Mouse (Mus musculus) G1E-ER4 (cell line): ENCODE data around the gene Fcgr4. TPM values are rescaled to one million over a fixed set of nuclear protein-coding genes. Genes with fewer than 3 reads are reported as not detected.
A peak's percentile ranks its signal among the peaks of the same experiment; 100 is the strongest.
"Not testable (repeated sequence)": the region's sequence is repeated elsewhere in the genome, so short reads cannot be mapped to it uniquely, and the experiment has no call there.

ENCODE experiments used
- GATA1 ChIP-seq: IDR thresholded peaks from one replicate; pipeline ENCODE4 v1.8.0; 2012; ENCODE audit warnings: low read length, inconsistent platforms
- polyA plus RNA-seq: library from polyadenylated mRNA; stranded (reverse); fragments of >175 nt; gene quantifications from 2 replicates; pipeline ENCODE4 v1.2.3, GENCODE M21; 2012

Gene Fcgr4
- polyA plus RNA-seq, 1 experiment: not detected

DNA sequence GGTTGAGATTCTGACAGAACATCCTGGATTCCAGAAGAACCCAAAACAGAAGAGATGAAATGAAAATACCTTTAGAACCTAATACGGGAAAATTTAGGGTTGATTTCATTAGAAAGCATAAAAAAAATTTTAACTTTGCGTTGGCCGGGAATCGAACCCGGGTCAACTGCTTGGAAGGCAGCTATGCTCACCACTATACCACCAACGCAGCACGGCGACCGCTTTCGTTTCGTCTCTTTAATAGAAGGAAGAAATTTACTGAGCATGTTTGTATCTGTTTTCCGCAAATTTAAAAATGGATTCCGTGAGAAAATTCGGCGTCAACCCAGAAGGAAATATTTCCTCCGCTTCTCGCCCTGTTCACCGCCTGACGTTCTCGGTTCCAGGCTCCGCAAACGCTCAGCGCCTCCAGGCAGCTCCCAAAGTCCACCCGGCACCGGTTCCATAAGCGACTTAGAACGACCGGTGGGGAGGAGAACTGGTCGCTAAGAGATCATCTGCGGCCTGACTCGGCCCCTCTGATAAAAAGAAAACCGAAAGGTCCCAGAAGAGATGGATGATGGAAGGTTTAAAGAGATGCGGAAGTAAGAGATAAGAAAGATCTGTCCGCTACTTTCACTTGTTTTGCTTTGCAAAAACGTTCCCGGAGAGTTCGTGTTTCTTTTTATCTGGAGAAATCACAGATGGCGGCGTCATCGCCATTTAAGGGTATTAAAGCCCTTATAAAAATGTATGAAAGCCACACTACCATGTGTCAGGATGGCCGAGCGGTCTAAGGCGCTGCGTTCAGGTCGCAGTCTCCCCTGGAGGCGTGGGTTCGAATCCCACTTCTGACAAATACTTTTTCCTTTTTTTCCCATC, 19.4 kb downstream of the Fcgr4 start:
- TF ChIP-seq GATA1: peak; percentile 4

DNA sequence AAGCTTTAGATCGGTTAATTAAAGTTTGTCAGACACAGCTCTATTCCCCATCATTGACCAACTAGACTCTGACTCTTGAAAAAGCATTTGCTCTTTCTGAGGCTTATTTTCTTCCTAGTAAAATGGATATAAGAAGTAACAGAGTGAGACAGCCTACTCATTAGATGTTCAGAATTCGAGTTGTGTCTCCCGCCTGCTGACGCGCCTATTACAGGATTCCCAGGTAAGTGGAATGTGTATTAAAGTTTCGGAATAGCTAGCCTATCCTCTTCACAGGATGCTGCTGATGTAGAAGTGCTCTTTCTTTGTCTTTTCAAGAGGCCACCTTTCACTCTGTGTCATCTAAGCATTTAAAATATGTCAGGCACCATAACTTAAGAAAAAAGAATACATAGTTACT, 20.4 kb downstream of the Fcgr4 start:
- TF ChIP-seq GATA1: no peak

GRCm38 (mm10) chr1:171039880-171040279, 21.2 kb downstream of the Fcgr4 start:
- no peak for TF ChIP-seq GATA1

DNA sequence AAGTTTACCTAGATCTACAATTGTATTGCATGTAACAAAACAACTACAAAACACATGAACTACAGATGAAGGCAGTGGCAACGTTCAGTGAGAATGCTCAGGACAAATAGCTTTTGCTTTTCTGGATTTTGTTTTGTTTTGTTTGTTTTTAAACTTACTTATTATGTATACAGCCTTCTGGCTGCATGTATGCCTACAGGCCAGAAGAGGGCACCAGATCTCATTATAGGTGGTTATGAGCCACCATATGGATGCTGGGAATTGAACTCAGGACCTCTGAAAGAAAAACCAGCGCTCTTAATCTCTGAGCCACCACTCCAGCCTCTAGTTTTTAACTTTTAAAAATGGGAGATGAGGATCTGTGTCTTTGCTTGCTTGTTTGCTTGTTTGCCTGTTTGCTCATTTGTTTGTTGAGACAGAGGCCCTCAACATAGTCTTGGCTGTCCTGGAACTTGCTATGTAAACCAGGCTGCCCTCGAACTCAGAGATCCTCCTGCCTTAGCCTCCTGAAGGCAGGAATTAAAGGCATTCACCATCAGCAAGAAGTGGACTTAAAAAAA, 25.0 kb downstream of the Fcgr4 start:
- TF ChIP-seq GATA1: no peak

DNA sequence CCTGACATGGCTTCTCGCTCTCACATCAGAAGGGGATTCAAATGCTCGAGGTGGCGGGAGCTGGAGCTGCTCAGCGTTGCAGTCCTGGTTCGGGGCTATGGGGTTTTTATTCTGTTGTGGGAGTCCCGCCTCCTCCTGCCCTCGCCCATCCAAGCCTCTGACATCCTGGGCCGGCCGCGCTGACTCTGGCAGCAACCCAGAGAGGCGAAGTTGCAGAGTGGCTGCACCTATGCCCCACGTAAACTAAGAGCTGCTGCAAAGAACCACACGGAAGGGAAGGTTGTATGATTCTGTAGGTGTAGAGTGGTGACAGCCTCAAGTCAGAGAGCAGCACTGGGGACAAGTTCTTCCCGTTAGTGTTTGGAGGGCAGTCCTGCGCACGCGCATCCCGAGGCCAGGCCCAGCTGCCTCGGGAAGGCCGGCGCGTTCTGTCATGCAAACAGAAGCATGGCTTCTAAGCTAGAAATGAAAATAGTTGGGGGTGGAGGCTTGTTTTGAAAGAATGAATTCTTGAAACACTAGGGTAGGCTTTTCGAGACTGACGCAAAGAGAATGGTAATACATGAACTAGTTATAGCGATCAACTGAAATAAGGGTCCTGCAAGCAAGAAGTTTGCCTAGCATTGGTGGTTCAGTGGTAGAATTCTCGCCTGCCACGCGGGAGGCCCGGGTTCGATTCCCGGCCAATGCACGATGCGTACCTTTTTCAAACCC, 25.8 kb downstream of the Fcgr4 start:
- no peak for TF ChIP-seq GATA1

GRCm38 (mm10) chr1:171045079-171045465, 26.4 kb downstream of the Fcgr4 start:
- TF ChIP-seq GATA1: no peak

GRCm38 (mm10) chr1:171046501-171046900, 27.8 kb downstream of the Fcgr4 start:
- no peak for TF ChIP-seq GATA1

DNA sequence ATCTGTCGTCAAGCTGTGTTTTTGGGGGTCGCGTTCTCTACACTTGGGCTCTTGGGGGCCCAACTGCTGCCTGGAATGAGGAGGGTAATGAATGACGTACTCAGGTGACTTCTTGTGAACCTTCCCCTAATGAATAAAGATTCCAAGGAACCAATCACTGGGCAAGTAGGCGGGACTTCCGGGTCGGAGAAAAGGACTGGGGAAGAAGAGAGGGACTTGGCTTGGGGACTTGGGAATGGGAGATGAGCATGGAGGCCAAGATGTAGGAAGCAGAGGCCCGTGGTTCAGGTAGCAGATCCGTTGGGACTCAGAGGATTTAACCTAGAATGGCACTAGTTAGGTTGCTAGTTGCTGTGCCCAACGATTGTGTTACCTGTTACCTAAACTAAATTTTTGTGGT, 30.5 kb downstream of the Fcgr4 start:
- no peak for TF ChIP-seq GATA1

DNA sequence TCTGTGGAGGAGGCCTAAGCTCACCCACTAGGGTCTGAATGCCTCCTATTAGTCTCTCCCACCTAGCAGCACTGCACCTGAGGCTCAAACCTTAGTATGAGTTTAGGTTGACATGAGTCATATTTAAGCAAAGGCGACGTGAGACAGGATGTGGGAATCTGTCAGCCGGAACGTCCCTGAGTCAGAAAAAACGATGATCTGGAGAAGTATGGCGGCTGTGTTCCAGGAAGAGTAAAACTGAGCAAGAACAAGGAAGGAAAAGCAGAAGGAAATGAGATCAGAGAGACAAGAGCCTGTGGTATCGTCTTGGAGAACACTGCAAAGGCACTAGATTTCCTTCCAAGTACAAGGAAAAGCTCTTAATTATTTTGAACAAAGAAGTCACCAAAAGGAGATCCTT, 32.1 kb downstream of the Fcgr4 start:
- no peak for TF ChIP-seq GATA1

- TF ChIP-seq GATA1: no peak
Measured at GRCm38 (mm10) chr1:171053305-171053704, 34.6 kb downstream of the Fcgr4 start.

DNA sequence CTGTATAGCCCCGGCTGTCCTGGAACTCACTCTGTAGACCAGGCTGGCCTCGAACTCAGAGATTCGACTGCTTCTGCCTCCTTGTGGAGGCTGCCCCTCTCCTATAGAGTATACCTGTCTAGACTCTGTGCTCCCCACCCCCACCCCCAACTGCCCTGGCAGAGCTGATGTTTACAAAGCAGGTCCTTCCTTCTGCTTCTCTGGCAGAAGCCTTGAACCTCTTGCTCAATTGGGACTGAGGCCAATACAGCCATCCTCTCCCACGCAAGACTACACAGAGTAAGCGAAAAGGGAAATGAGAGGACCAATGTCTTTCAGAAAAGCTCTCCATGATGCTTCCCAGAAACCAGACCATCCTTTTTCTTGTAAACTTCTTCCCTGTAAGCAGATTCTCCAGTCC, 38.5 kb downstream of the Fcgr4 start:
- TF ChIP-seq GATA1: no peak

- TF ChIP-seq GATA1: no peak
Measured at GRCm38 (mm10) chr1:171059203-171059602, 40.5 kb downstream of the Fcgr4 start.

DNA sequence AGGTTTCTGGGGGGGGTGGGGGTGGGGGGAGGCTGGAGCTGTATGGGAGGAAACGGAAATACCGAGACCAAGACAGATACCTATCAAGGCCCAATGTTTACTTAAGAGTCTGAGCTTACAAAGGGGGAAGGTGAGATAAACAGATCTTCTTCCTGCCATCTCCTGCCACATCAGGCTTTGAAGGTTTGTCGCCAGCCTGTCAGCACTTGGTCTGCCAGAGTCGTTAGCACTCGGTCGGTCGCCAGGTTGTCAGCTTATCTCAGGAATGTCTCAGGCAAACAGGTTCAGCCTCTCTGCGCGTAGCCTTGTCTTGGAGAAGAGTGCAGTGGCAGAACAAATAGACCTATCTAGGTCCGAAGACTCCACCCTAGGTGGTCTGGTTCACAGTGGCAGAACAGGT, 41.7 kb downstream of the Fcgr4 start:
- TF ChIP-seq GATA1: peak; percentile 23

- TF ChIP-seq GATA1: no peak
Measured at GRCm38 (mm10) chr1:171061566-171061965, 42.8 kb downstream of the Fcgr4 start.

- TF ChIP-seq GATA1: not testable (repeated sequence)
Measured at GRCm38 (mm10) chr1:171064491-171065242, 45.9 kb downstream of the Fcgr4 start, which contains the start of gene Fcgr3. Gene Fcgr3 (minus strand): TSS chr1:171064935.

Other genes starting within 250 kb of the Fcgr4 start
- gene Atf6, start 151.1 kb upstream of the Fcgr4 start, polyA plus RNA-seq: 1.3 and 1.8 TPM in 2 replicates
- 0.55 and 0.57 TPM in 2 replicates for gene Gm26620, start 133.9 kb upstream of the Fcgr4 start, polyA plus RNA-seq
- gene Dusp12, start 133.4 kb upstream of the Fcgr4 start, polyA plus RNA-seq: 15.6 and 19.0 TPM in 2 replicates
- not detected in 2 replicates for gene Fcrlb, start 106.0 kb upstream of the Fcgr4 start, polyA plus RNA-seq
- 0.22 TPM in 1 of 2 replicates, not detected in the other for gene Fcrla, start 91.3 kb upstream of the Fcgr4 start, polyA plus RNA-seq
- 0.08 TPM in 1 of 2 replicates, not detected in the other for gene Fcgr2b, start 42.4 kb upstream of the Fcgr4 start, polyA plus RNA-seq
- gene Fcgr3, start 46.0 kb downstream of the Fcgr4 start, polyA plus RNA-seq: 0.04 and 0.13 TPM in 2 replicates
- gene Cfap126, start 95.0 kb downstream of the Fcgr4 start, polyA plus RNA-seq: 0.67 and 1.5 TPM in 2 replicates
- gene Sdhc, start 131.7 kb downstream of the Fcgr4 start, polyA plus RNA-seq: 51.9 and 128 TPM in 2 replicates
- gene Mpz, start 131.8 kb downstream of the Fcgr4 start, polyA plus RNA-seq: 0.14 TPM in 1 of 2 replicates, not detected in the other
- gene Pcp4l1, start 177.3 kb downstream of the Fcgr4 start, polyA plus RNA-seq: not detected in 2 replicates
- gene Nr1i3, start 195.1 kb downstream of the Fcgr4 start, polyA plus RNA-seq: 0.40 and 0.42 TPM in 2 replicates
- gene Tomm40l, start 203.6 kb downstream of the Fcgr4 start, polyA plus RNA-seq: 50.2 and 61.5 TPM in 2 replicates
- not detected in 2 replicates for gene Apoa2, start 206.1 kb downstream of the Fcgr4 start, polyA plus RNA-seq
- gene Fcer1g, start 215.4 kb downstream of the Fcgr4 start, polyA plus RNA-seq: not detected in 2 replicates
- 0.09 TPM in 2 replicates for gene Adamts4, start 231.5 kb downstream of the Fcgr4 start, polyA plus RNA-seq
- 40.4 and 106 TPM in 2 replicates for gene Ndufs2, start 232.5 kb downstream of the Fcgr4 start, polyA plus RNA-seq